Mouse (Mus musculus): ENCODE results near the gene Cchcr1.

The Cchcr1 gene

GRCm38 (mm10) chr17:35554761-35555397, 38.0 kb downstream of the Cchcr1 start:
- DNase-seq (ENCODE audit: low read depth, low spot score): no peak

GRCm38 (mm10) chr17:35556186-35556765, 39.4 kb downstream of the Cchcr1 start:
- no peak for DNase-seq (ENCODE audit: low read depth, low spot score)

DNA sequence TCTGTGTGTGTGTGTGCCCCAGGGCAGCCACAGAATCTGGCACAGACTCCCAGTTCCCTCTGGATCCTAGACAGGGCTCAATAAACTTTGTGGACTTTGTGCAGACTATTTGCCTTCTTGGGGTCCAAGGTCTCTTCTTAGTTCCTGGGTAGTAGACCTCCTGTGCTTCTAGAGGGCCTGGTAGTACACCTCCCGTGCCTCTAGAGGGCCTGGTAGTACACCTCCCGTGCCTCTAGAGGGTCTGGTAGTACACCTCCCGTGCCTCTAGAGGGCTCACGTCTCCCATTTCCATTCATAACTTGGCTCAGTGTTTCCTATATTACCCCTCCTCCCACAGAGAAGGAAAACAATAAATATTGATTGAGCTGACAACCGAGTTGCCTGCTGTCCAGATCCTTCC, 39.9 kb downstream of the Cchcr1 start:
- no peak for DNase-seq (ENCODE audit: low read depth, low spot score)

DNA sequence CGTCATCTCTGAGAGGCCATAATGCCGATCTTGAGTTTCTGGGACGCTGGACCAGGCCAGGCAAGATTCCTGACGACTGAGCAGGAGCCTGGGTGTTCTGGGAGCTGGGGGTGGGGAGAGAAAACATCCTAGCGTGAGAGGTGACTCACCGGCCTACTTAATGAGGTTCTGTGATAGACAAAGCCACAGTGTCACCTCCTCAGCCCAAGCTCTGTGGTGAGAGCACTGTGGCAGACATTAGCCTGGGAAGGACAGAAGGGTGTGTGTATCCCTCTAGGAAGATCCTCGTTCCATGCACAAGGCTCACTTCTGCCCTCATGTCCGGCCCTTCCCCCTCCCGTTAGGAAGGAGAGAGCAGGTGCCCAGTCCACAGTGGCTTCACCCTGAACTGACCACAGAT, 40.5 kb downstream of the Cchcr1 start:
- no peak for DNase-seq (ENCODE audit: low read depth, low spot score)

DNA sequence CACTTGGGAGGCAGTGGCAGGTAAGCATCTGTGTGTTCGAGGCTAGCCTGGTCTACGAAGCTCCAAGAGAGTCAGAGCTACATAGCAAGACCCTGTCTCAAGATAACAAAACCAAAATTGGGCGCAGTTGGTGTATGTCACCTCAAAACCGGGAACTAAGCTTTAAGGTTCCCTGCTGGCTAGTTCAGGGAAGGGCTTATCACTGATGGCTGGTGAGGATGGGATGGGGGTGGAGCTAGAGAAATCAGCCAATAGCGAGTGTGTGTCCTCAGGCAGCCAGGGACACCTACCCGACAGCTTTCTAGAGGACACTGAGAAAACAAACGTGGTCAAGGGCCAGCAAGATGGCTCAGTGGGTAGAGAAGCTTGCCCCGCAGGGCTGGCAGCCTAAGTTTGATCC, 41.3 kb downstream of the Cchcr1 start:
- DNase-seq (ENCODE audit: low read depth, low spot score): no peak

- no peak for DNase-seq (ENCODE audit: low read depth, low spot score)
Measured at GRCm38 (mm10) chr17:35567150-35567549, 50.2 kb downstream of the Cchcr1 start, which contains the start of gene 2300002M23Rik. TSS of gene 2300002M23Rik (plus strand) at chr17:35567450.

- DNase-seq (ENCODE audit: low read depth, low spot score): no peak
Measured at GRCm38 (mm10) chr17:35567767-35568166, 50.9 kb downstream of the Cchcr1 start.

DNA sequence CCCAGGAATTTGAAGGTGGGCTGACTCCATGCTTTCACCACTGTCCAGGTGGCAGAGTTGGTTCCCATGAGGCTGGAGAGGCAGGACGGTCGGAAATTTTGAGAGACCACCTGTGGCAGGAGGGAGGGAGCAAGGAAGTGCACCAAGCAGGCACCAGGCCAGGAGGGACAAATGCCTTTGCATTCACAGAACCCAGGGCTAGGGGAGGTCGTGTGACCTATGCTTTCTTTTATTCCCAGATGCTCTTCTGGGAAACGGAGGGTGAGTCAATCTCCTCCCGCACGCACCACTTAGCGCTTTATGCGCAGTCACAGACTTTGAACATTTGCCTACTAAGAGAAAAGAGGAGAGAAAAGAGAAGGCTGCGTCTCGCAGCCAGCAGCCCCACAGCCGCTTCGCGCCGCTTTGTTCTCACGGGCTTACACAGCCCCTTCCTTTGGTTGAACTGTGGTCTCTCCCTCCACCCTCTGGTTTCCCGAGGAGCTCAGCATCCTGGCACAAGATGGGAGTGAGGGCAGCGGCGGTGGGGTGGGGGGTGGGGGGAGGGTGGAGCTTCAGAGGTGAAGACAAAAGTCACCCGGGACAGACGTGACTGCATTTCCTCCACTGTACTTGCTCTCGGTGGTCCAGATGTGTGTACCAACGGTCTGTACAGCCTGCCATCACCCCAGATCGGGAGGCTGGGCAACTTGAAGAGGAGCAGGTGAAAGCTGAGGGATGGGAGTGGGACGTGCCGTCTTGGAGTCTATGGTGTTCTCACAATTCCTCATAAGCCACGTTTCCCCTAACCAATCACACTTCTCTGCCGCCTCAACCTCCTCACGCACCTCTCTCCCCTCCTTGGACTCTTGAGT, 52.4 kb downstream of the Cchcr1 start:
- no peak for DNase-seq (ENCODE audit: low read depth, low spot score)

DNA sequence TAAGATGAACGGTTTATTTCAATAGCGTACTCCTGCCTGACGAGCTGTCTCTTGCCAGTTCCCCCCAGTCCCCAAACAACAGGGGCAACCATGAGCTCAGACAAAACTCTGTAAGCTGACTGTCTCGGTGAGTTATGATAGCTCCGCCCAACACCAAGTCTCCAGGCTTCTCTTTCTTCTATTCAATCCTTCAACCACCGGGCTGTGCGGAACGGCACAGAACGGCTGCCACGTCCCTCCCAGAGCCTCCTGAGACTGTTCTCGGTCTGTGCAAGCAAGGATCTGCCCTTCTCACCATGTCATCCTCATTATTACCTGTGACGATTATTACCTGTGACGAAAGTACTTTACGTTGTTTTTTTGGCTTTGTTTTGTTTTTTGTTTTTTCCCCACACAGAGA, 53.9 kb downstream of the Cchcr1 start:
- DNase-seq (ENCODE audit: low read depth, low spot score): no peak

DNA sequence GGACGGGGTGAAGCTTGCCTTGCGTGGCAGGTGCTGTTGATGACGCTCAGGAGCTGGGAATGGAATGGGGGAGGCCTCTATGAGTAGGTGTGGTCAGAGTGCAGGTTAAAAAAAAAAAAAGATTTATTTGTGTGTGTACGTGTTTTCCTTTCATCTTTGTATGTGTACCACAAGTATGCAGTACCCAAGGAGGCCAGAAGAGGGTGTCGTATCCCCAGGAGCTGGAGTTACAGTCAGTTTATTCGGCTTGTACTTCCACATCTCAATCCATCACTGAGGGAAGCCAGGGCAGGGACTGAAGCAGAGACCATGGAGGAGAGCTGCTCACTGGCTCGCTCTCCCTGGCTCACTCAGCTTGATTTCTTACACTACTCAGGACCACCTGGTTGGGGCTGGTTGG, 54.6 kb downstream of the Cchcr1 start:
- no peak for DNase-seq (ENCODE audit: low read depth, low spot score)

DNA sequence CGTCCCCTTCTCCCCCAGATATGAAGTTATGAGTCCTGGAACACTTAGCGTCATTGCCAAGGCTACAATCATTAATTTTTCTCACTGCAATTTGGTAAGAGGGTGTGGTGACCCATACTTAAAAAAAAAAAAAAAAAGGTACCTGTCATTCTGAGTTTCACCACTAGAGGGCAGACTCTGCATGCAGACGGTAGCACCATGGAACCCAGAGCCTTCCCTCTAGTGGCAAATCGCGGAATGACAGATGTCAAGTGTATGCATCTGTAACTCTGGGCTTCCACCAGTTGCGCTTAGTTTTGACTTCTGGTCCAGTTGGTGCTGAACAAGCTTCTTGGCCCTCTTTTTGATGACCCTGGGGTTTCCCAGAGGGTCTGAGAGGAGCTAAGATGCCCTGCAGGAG, 61.3 kb downstream of the Cchcr1 start:
- peak; percentile 76 for DNase-seq (ENCODE audit: low read depth, low spot score)

All from retina, adult 2 months (tissue).